Mouse (Mus musculus) bone marrow, adult 2 months (tissue): ENCODE data around the gene Gna14. TPM values are rescaled to one million over a fixed set of nuclear protein-coding genes. Genes with fewer than 3 reads are reported as not detected.

Experiments
- H3K27ac ChIP-seq: fragments of 200-500 bp; 2 replicates; pipeline ENCODE4 v1.5.1; 2012; ENCODE audit warnings: low read depth, mild to moderate bottlenecking, control low read depth, inconsistent platforms, low read length; ENCODE audit not compliant: control insufficient read depth, poor library complexity, insufficient read depth
- H3K4me1 ChIP-seq: fragments of 200-500 bp; 2 replicates; pipeline ENCODE4 v1.6.1; 2011; ENCODE audit warnings: low read length; ENCODE audit not compliant: control insufficient read depth, insufficient read depth
- H3K4me3 ChIP-seq: fragments of 200-500 bp; replicated peaks from 2 replicates; pipeline ENCODE3; 2011; ENCODE audit warnings: mild to moderate bottlenecking, low read depth, low read length, control low read depth; ENCODE audit not compliant: control insufficient read depth
- CTCF ChIP-seq: fragments of 200-500 bp; IDR thresholded peaks from 2 replicates; pipeline ENCODE4 v1.5.1; 2011; ENCODE audit warnings: low read length, control low read depth; ENCODE audit not compliant: control insufficient read depth, insufficient read depth
- POLR2A ChIP-seq: fragments of 200-500 bp; IDR thresholded peaks from 2 replicates; pipeline ENCODE4 v1.6.1; 2011; ENCODE audit warnings: low read depth, mild to moderate bottlenecking, control low read depth, low read length, borderline replicate concordance; ENCODE audit not compliant: control insufficient read depth
- WGBS: fragments of 180-500 bp; shearing (Covaris S2); methylation state at CpG from one replicate; pipeline ENCODE4 v1.1.7; 2018; 5-methylcytosine and 5-hydroxymethylcytosine counted together
- polyA plus RNA-seq: library from polyadenylated mRNA; stranded (reverse); fragments of >200 nt; gene quantifications from 2 replicates; pipeline ENCODE4 v1.2.4, GENCODE M21; 2011; ENCODE audit warnings: low replicate concordance; ENCODE audit not compliant: missing spikeins, insufficient read depth, insufficient read length

Gna14 gene
- polyA plus RNA-seq, 1 experiment, result not detected

GRCm38 (mm10) chr19:16425596-16425995 is 10.0 kb upstream of the Gna14 start:
- TF ChIP-seq POLR2A (no peak), CTCF (no peak)
- 82% methylated on average over 2 of the region's 2 CpGs for WGBS
- Histone ChIP-seq H3K27ac (no peak overlapping the region), H3K4me1 (no peaks in the 10 kb centered on the region; the same call in 1 of the 2 replicates), H3K4me3 (no peak overlapping the region)

- TF ChIP-seq POLR2A, result no peak
- TF ChIP-seq CTCF, result no peak
- Histone ChIP-seq H3K4me1 (peaks cover 1% of the 10 kb centered on the region), H3K4me3 (no peak overlapping the region), H3K27ac (no peak overlapping the region)
- 90% methylated on average over 8 of the region's 8 CpGs for WGBS
These were observed 4.2 kb upstream of the Gna14 start for GRCm38 (mm10) chr19:16431368-16431767.

GRCm38 (mm10) chr19:16434879-16435278 is 683 bp upstream of the Gna14 start:
- Histone ChIP-seq H3K27ac (no peak overlapping the region), H3K4me1 (peaks cover 1% of the 10 kb centered on the region; the same call in 1 of the 2 replicates), H3K4me3 (no peak overlapping the region)
- 6% methylated on average over 9 of the region's 9 CpGs for WGBS
- TF ChIP-seq CTCF, result no peak
- no peak for TF ChIP-seq POLR2A

GRCm38 (mm10) chr19:16436335-16437169 is 990 bp downstream of the Gna14 start:
- no peak for TF ChIP-seq CTCF
- peak; percentile 14; the same call in 1 of the 2 replicates for TF ChIP-seq POLR2A
- Histone ChIP-seq H3K27ac (no peak overlapping the region), H3K4me1 (peaks cover 1% of the 10 kb centered on the region; the same call in 1 of the 2 replicates), H3K4me3 (peak overlapping the region; percentile 50)
- WGBS, result 10% methylated on average over 61 of the region's 61 CpGs

- 61% methylated on average over 4 of the region's 4 CpGs for WGBS
- no peak overlapping the region for H3K27ac ChIP-seq
- TF ChIP-seq CTCF (no peak), POLR2A (no peak)
- H3K4me1 ChIP-seq, result peaks cover 1% of the 10 kb centered on the region; the same call in 1 of the 2 replicates
- H3K4me3 ChIP-seq, result no peak overlapping the region
These were observed 1.6 kb downstream of the Gna14 start for GRCm38 (mm10) chr19:16437170-16437483.

- TF ChIP-seq POLR2A (no peak), CTCF (no peak)
- H3K4me3 ChIP-seq, result no peak overlapping the region
- H3K4me1 ChIP-seq, result peaks cover 1% of the 10 kb centered on the region; the same call in 1 of the 2 replicates
- H3K27ac ChIP-seq, result no peak overlapping the region
- 71% methylated on average over 5 of the region's 5 CpGs for WGBS
These were observed 2.3 kb downstream of the Gna14 start for GRCm38 (mm10) chr19:16437906-16438305.

- Histone ChIP-seq H3K4me1 (peaks cover 1% of the 10 kb centered on the region; the same call in 1 of the 2 replicates), H3K27ac (no peak overlapping the region), H3K4me3 (no peak overlapping the region)
- 83% methylated on average over 4 of the region's 4 CpGs for WGBS
- TF ChIP-seq POLR2A, result no peak
- TF ChIP-seq CTCF, result no peak
These were observed 3.7 kb downstream of the Gna14 start for GRCm38 (mm10) chr19:16439278-16439677.

GRCm38 (mm10) chr19:16439834-16440233 is 4.3 kb downstream of the Gna14 start:
- 83% methylated on average over 13 of the region's 13 CpGs for WGBS
- H3K4me1 ChIP-seq, result peaks cover 1% of the 10 kb centered on the region; the same call in 1 of the 2 replicates
- H3K27ac ChIP-seq, result no peak overlapping the region
- TF ChIP-seq CTCF (no peak), POLR2A (no peak)
- no peak overlapping the region for H3K4me3 ChIP-seq
